Mouse (Mus musculus): Measurements from ENCODE around the gene Pfas.
A peak's percentile ranks its signal among the peaks of the same experiment; 100 is the strongest.

The Pfas gene

DNA sequence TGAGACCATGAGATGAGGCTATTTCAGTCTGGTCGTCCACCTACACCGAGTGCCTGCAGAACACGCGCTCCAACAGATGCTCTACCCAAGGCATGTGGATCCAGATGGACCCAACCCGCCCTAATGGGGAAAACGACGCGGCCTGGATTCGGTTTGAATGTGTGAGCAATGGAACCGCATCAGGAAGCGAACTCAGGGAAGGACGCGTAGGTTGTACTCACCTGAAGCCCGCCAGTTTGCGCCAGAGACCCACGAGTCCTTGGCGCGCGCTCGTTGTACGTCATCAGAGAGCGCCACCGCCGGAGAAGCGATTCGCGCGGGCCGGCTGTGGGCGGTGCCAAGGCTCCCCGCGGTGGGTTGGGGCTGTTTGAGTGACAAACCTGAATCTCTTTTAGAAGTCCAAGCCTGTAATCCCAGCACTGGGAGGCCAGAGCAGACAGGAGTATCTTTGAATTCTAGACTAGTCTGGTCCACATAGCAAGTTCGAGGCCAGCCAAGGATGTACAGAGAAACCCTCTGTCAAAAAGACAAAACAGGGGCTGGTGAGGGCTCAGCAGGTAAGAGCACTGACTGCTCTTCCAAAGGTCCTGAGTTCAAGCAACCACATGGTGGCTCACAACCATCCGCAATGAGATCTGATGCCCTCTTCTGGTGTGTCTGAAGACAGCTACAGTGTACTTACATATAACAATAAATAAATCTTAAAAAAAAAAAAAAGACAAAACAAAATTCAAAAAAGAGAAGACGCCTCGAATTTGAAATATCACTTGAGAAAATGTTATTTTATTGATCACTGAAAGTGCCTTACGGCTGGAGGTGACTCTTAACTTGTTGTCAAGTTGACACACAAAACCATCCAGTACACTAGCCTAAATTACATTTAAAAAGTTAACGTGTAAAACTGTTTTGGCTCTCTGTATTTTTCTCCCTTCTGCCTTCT, at the start of gene Pfas:
TSS of gene Pfas (minus strand) at position 279 of the 940 bp plus-strand sequence.
- peak; percentile 97 for DNase-seq (ENCODE audit: low read depth)

DNA sequence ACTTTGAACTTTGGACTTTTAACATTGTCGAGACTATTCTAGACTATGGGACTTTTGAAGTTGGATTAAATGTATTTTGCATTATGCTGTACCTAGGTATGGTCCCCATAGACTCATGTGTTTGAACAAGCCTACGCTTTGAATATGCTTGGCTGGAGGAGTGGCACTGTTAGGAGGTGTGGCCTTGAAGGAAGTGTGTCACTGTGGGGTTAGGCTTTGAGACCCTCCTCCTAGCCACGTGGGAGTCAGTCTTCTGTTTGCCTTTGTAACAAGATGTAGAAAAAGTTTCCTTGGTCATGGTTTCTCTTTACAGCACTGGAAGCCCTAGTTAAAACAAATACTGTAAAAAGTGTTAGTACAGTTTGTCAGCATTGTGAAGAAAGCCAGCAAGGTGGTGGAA, 45.6 kb upstream of the Pfas start:
- peak; percentile 52 for DNase-seq (ENCODE audit: low read depth)

DNA sequence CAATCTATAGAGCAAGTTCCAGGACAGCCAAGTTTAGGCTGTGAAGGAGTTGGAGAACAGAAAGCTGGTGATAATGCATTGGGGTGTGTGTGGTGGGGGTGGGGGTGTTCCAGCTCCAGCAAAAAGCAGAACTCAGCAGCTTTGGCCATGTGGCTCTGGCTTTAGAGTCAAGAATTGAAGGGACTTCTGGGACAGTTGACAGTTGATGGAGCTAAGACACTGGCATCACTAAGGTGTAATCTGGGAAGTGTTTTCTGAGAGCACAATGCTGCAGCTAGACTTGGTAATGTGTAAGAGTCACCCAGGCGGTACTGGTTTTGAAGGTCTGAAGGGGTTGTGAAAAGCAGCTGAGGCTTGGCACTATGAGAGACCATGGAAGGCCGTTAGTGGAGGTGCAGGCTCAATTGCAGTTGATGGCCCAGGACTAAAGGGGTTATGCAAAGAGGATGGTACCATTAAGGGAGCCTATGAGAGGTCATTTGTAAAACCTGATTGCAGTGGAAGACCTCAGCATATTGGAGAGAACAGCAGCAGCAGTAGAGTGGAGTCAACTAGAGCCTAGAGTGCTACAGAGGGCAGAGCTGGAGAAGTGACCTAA, 44.7 kb upstream of the Pfas start:
- no peak for DNase-seq (ENCODE audit: low read depth)

DNA sequence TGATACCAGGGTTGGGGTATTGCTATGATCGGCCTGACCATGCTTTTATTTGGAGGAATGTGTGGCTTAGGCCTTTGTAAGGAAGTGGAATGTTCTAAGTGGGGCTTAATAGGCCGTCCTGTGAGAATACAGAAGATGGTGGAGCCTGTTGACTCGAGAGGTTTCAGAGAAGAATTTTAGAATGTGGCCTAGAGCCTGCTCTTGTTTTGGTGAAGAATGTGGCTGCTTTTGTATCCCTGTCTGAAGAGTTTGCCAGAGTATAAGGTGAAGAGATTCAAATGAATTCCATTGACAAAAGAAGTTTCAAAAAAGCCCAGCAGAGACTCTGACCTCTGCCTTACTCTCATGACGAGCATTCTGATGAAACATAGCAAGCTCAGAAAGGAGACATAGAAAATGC, 43.5 kb upstream of the Pfas start:
- no peak for DNase-seq (ENCODE audit: low read depth)

DNA sequence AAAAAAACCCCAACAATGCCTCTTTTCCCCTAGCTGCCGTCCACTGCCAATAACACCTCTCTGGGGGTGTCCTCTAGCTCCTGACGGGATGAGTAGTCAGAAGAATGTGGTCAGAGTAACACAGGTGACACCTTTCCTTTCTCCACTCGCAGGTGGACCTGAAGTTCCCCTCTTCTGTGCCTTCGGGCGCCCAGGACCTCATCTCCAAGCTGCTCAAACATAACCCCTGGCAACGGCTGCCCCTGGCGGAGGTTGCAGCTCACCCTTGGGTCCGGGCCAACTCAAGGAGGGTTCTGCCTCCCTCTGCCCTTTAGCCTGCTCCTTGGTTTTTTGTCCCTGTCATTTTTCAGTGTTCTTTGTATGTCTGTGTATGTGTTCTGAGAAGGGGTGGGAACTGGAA, 42.5 kb upstream of the Pfas start:
- DNase-seq (ENCODE audit: low read depth), result no peak

DNA sequence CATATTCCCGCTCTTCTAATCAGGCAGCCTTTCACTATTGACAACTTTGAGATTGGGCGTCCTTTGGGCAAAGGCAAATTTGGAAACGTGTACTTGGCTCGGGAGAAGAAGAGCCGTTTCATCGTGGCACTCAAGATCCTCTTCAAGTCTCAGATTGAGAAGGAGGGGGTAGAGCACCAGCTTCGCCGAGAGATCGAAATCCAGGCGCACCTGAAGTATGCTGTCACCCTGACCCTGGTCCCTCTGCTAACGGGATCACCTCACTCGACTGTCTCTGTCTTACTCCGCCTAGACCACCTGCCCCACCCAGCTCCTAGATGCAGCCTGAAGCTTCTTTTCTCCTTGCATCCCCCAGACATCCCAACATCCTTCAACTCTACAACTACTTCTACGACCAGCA, 39.9 kb upstream of the Pfas start:
- DNase-seq (ENCODE audit: low read depth), result no peak

DNA sequence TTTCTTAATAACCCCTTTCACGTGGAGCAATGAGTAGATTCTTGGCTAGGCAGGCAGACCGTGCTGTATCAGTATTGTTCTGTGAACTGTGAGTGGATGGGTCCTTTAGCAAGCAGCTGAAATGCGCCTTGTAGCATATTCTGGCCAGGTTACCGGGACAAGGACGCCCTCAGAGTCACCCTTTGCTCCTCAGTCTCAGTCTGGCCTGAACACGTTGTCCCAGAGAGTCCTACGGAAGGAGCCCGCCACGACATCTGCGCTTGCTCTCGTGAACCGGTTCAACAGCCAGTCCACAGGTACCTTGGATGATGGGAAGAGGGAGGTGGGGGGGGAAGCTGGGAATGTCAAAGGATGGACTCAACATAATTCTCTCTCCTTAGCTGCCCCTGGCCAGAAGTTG, 39.3 kb upstream of the Pfas start:
- no peak for DNase-seq (ENCODE audit: low read depth)

DNA sequence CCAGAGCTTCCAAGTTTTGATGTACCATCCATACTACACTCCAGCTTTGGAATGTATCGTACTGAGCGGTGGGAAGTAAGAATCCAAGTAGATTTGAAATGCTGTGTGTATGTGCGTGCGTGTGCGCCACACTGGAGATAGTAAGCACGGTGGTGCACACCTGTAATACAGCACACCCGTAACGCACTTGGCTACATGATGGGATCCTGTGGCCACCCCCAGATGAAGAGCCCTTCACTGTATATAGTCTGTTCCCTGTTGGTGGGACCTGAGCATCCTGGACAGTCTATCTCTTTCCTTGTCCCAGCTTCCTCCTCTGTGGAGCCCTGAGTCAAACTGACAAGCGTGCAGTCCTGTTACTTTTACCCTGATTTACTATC, 38.1 kb upstream of the Pfas start:
- DNase-seq (ENCODE audit: low read depth), result no peak

DNA sequence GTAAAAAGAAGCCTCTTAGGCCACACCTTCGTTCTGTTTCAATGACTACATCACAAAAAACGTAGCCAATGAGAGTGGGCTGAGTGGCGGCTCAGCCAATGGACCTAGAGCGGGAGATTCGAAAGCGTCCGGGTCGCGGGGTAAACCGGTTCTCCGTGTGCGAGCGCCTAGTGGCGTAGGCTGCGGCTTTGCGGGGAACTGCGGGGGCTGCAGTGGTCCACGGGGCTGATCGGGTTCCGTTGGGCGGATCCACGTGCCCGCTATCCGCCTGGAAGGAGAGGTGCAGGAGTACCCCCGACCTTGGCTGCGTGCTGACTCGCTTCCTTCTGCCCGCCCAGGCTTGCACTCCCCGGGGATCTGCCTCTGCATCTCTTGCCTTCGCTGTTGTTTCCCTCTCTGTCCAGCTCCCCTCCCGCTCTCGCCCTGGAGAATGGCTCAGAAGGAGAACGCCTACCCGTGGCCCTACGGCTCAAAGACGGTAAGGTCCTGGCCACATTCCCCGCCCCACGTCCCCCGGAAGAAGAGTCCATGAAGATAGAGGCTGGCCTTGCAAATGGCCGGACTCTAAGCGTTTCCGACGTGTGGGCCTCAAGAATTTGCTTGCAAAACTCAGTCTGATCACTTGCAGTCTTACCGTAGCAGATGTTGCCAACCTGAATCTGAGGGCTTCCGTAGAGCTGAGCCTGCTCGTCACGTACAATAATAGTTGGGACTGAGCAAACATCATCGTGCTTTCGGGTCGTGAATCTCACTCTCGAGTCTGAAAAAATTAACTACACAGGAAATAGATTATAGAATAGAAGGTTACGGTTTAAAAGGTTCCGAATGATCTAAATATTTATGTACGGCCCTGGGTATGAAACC, 37.5 kb upstream of the Pfas start, which contains the start of gene Aurkb:
TSS of gene Aurkb (plus strand) at position 117 of the 864 bp plus-strand sequence.
- DNase-seq (ENCODE audit: low read depth), result peak; percentile 94

DNA sequence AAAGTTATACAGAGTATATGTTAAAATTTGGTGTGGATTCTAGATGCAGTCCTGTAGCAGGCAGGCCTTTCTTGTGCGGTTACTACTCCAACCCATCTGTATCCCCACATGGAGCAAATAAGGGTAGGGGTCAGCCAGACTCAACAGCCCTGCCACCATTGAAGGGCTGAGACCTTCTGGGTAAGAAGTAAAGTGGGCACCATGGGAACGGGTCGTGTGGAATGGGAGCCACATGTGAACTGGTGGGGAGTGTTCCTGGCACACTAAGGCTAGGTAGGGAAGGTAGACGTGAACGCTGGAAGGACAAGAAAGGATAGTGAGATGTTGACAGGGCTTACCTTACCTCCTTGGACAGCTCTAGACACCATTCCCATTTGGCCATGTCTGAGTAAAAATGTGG, 29.9 kb upstream of the Pfas start:
- DNase-seq (ENCODE audit: low read depth), result no peak

DNA sequence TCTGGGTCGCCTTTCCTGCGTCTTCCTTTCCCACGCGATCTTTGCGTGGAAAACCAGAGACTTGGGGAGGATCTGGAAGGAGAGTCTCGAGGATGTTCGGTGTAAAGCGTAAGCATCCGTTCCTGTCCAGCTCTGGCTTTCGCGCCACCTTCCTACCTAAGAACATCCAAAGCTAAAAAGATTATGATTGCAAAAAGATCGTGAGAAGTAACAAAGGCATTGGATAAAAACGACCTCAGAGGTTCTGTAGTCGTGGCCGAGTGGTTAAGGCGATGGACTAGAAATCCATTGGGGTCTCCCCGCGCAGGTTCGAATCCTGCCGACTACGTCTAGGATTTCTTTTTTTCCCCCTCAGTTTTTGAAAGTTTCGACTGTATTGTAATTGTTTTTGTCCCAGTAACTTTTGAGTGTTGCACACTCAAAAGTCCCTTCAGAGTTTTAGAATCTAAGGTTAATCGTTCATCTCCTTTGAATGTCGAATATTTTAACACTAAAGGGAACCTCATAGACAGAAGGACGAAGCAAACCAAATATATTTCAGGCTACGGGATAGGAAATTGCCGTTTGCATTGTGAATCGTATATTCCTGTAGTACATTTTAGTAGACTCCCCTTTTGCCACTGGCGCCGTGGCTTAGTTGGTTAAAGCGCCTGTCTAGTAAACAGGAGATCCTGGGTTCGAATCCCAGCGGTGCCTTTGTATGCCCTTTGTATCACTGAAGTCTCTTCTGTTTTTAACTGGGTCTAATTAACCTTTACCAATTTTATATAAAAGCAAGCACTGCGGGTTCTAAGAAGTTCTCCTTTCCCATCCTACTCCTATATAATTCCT, 29.2 kb upstream of the Pfas start:
- peak; percentile 94 for DNase-seq (ENCODE audit: low read depth)

DNA sequence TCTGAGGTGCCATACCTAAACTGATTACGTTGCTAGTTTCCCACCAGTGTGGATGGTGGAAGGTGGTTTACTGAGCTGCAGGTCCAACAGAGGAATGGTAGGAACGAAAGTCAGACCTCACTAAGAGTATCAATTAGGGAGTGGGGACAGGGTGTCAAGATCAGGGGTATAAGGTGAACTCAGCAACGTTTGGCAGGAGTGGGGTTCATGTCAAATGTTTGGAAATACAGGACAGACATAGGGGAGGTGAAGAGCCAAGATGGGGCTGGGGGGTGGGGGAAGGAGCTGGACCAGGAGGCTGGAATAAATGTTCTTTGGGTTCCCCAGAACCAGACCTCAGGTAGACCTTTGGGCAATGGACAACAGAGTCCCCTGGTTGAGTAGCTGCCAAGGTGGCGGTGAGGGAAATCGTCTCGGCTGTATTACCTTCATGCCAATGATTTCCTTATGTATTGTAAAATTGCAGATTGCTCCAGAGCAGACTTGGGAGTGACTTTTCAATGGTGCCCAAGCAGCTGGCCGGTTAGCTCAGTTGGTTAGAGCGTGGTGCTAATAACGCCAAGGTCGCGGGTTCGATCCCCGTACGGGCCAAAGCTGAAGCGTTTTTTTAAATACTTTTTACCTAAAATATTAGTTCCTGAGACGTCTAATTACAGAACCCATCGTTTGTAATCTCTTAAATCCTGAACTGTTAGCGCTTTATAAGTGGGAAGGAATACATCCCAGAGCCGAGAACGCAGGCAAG, 28.4 kb upstream of the Pfas start:
- peak; percentile 88 for DNase-seq (ENCODE audit: low read depth)

DNA sequence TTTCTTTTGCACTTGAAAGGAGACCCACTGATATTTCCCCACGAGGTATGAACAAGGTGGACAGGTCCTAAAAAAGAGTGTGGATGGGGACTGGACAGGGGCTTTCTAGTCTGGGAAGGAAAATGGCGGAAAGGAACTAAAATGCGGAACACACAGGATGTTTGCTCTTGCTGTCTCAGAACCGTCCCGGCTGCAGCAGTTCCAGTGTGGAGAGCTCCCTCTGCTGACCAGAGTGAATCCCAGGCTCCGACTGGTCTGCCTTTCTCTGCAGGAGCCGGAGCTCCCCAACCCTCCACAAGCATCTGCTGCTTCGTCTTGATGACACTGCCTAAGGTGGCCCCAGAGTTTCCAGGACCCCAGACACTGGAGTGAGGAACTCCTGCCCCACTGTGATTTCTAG, 27.6 kb upstream of the Pfas start:
- peak; percentile 87 for DNase-seq (ENCODE audit: low read depth)

DNA sequence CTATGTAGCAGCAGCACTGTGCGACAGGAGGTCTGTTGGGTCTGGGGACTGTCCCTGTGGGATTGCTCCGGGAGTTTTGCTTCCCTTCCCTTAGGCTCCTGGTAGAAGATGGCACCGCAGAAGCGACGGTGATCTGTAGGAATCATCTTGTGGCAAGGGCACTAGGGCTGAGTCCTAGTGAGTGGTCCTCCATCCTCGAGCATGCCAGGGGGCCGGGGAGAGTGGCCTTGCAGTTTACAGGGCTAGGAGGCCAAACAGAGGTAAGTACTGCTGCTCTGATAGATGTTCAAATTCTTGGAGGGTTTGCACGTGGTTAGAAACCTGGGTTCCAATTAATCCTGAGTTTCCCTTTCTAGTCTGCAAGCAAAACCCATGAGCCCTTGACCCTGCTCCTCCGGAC, 27.2 kb upstream of the Pfas start:
- no peak for DNase-seq (ENCODE audit: low read depth)

DNA sequence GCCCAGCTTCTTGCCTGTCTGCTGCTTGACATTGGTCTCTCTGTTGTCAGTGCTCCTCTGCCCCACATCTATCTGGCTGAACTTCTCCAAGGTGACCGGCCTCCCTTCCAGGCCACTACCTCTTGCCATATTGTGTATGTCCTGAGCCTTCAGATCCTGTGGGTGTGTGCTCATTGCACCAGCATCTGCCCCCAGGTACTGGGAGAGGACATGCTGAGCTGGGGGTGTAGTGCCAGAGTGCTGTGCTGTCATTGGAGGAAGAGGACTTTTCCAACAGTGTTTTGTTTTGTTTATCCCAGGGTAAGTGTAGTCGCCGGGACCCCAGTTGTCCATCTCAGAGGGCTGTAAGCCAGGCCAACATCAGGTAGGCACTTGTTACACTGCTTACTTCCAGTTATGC, 26.3 kb upstream of the Pfas start:
- no peak for DNase-seq (ENCODE audit: low read depth)

DNA sequence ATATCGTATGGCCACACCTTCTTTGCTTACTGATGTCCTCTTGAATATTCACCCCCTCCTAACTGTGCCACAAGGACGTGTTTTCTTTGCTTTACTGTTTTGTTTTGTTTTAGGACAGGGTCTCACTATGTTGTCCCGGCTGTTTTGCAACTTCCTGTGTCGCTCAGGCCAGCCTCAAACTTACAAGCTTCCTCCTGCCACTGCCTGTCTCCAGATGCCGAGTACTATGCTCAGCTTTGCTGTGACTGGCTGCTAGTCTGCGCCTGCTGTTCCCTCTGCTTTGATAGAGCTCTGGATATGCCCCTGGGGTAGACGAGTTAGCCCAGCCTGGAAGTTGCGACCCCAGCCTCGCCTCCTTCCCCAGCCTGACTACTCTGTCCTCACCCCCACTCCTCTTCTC, 25.3 kb upstream of the Pfas start:
- DNase-seq (ENCODE audit: low read depth), result no peak

DNA sequence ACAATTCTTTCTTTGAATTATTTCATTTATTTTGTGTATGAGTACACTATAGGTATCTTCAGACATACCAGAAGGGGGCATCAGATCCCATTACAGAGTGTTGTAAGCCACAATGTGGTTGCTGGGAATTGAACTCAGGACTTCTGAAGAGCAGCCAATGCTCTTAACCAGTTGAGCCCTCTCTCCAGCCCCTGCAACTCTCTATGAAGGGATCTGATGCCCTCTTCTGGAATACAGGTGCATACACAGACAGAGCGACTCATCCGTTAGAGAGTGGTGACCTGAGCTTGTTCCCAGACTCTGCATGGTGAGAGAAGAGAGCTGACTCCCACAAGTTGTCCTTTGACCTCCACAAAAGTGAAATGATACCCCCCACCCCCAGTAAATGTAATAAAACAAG, 20.5 kb upstream of the Pfas start:
- DNase-seq (ENCODE audit: low read depth), result peak; percentile 77

DNA sequence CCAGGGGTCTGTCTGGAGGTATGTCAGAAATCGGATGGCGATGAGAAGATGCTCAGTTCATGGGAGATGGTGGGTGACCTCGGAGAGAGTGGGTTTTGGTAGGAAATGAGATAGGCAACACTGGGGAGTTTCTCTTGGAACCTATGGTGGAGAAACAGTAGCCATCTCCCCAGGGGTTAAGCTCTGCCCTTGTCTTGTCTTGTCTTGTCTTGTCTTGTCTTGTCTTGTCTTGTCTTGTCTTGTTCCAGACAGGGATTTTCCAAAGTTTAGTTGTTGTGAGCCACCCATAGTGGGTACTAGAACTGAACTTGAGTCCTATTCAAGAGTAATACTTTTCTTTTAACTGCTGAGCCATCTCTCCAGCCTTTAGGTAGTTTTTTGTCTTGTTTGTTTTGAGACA, 18.3 kb upstream of the Pfas start:
- DNase-seq (ENCODE audit: low read depth), result no peak

DNA sequence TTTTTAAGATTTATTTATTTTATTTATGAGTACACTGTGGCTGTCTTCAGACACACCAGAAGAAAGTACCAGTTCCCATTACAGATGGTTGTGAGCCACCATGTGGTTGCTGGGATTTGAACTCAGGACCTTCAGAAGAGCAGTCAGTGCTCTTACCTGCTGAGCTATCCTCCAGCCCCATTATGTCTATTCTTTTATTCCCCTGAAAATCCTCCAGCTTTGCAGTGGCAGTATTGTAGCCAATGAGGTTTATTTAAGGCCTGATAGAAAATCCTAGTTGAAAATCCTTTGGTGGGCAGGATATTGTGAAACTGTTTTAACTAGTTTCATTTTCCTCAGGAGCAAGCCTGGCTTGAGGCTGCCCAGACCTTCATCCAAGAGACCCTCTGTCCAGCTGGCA, 12.4 kb upstream of the Pfas start:
- DNase-seq (ENCODE audit: low read depth), result no peak

DNA sequence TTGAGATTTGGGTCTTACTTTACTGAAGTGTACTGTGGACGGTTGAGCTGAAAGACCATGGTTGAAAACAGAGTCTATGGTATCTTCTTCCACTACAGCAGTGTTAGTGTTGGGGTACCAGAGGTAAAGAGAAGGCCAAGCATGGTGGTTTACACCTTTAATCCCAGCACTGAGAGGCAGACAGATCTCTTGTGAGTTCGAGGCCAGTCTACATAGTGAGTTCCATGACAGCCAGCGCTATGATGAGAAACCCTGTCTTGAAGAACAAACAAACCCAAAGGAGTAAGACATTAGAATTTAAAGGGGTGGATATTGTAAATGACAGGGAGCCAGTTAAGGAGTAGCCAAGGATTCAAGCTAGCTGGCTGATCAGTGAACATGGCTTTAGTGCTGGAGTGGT, 8.5 kb upstream of the Pfas start:
- no peak for DNase-seq (ENCODE audit: low read depth)
